Mouse (Mus musculus): ENCODE results near the gene Zrsr2. TPM values are rescaled to one million over a fixed set of nuclear protein-coding genes. Genes with fewer than 3 reads are reported as not detected.

The Zrsr2 gene
- polyA plus RNA-seq (2015; fragmentation: Nextera tagmentation; extraction: Ambion mirVana), result 62.2 and 62.4 TPM in 2 replicates

- Histone ChIP-seq H3K27ac (peak within 1 kb of the TSS; percentile 98), H3K36me3 (ENCODE audit: insufficient read depth, low read length) (peaks cover 5% of the 10 kb centered on the region; the same call in 1 of the 2 replicates), H3K4me3 (replicated peaks; ENCODE audit: low read depth, low read length) (peak within 1 kb of the TSS; percentile 66), H3K4me2 (ENCODE audit: low read length) (peak within 1 kb of the TSS; percentile 56), H3K4me1 (replicated peaks; ENCODE audit: insufficient read depth, low read length) (no peaks in the 10 kb centered on the region), H3K9ac (ENCODE audit: low read depth, low read length) (peak within 1 kb of the TSS; percentile 82), H3K27me3 (ENCODE audit: insufficient read depth, low read length) (no peaks in the 10 kb centered on the region), H3K9me3 (replicated peaks; ENCODE audit: low read length) (no peaks in the 10 kb centered on the region)
- peak; percentile 95 for ATAC-seq (replicated peaks; ENCODE audit: low FRiP score, low read depth)
- peak; percentile 96 for DNase-seq (ENCODE audit: low spot score)
- WGBS, result 36% methylated on average over 29 of the region's 29 CpGs
- no peak for TF ChIP-seq CTCF (IDR thresholded peaks at IDR 0.05; ENCODE audit: low read depth)
Observed at GRCm38 (mm10) chrX:163958467-163958875, at the start of gene Zrsr2. Gene Zrsr2 (minus strand): TSS chrX:163958661.

- no peaks in the 10 kb centered on the region for H3K27me3 ChIP-seq (ENCODE audit: insufficient read depth, low read length)
- no peaks in the 10 kb centered on the region for H3K4me1 ChIP-seq (replicated peaks; ENCODE audit: insufficient read depth, low read length)
- no peaks in the 10 kb centered on the region for H3K9me3 ChIP-seq (replicated peaks; ENCODE audit: low read length)
- H3K9ac ChIP-seq (ENCODE audit: low read depth, low read length), result no peak overlapping the region
- H3K27ac ChIP-seq, result no peak overlapping the region
- peak; percentile 80 for TF ChIP-seq CTCF (IDR thresholded peaks at IDR 0.05; ENCODE audit: low read depth)
- ATAC-seq (replicated peaks; ENCODE audit: low FRiP score, low read depth) (no peak), DNase-seq (ENCODE audit: low spot score) (peak; percentile 68)
- 34% methylated on average over 2 of the region's 2 CpGs for WGBS
- no peak overlapping the region for H3K4me2 ChIP-seq (ENCODE audit: low read length)
- H3K4me3 ChIP-seq (replicated peaks; ENCODE audit: low read depth, low read length), result no peak overlapping the region
- H3K36me3 ChIP-seq (ENCODE audit: insufficient read depth, low read length), result no peaks in the 10 kb centered on the region
Observed at GRCm38 (mm10) chrX:164004809-164005208, 46.3 kb upstream of the Zrsr2 start.

- Histone ChIP-seq H3K36me3 (ENCODE audit: insufficient read depth, low read length) (no peaks in the 10 kb centered on the region), H3K4me3 (replicated peaks; ENCODE audit: low read depth, low read length) (no peak overlapping the region), H3K4me2 (ENCODE audit: low read length) (no peak overlapping the region), H3K9ac (ENCODE audit: low read depth, low read length) (no peak overlapping the region), H3K4me1 (replicated peaks; ENCODE audit: insufficient read depth, low read length) (no peaks in the 10 kb centered on the region), H3K9me3 (replicated peaks; ENCODE audit: low read length) (no peaks in the 10 kb centered on the region), H3K27ac (no peak overlapping the region), H3K27me3 (ENCODE audit: insufficient read depth, low read length) (no peaks in the 10 kb centered on the region)
- ATAC-seq (replicated peaks; ENCODE audit: low FRiP score, low read depth) (no peak), DNase-seq (ENCODE audit: low spot score) (no peak)
- 77% methylated on average over 1 of the region's 1 CpGs for WGBS
- peak; percentile 48 for TF ChIP-seq CTCF (IDR thresholded peaks at IDR 0.05; ENCODE audit: low read depth)
Observed at GRCm38 (mm10) chrX:163999848-164000247, 41.4 kb upstream of the Zrsr2 start.

GRCm38 (mm10) chrX:163996754-163997153 lies 38.3 kb upstream of the Zrsr2 start:
- H3K36me3 ChIP-seq (ENCODE audit: insufficient read depth, low read length), result no peaks in the 10 kb centered on the region
- no peak for TF ChIP-seq CTCF (IDR thresholded peaks at IDR 0.05; ENCODE audit: low read depth)
- H3K9ac ChIP-seq (ENCODE audit: low read depth, low read length), result no peak overlapping the region
- H3K4me2 ChIP-seq (ENCODE audit: low read length), result no peak overlapping the region
- WGBS, result 88% methylated on average over 3 of the region's 3 CpGs
- H3K9me3 ChIP-seq (replicated peaks; ENCODE audit: low read length), result no peaks in the 10 kb centered on the region
- ATAC-seq (replicated peaks; ENCODE audit: low FRiP score, low read depth), result no peak
- no peak overlapping the region for H3K4me3 ChIP-seq (replicated peaks; ENCODE audit: low read depth, low read length)
- H3K27ac ChIP-seq, result no peak overlapping the region
- no peaks in the 10 kb centered on the region for H3K27me3 ChIP-seq (ENCODE audit: insufficient read depth, low read length)
- no peak for DNase-seq (ENCODE audit: low spot score)
- H3K4me1 ChIP-seq (replicated peaks; ENCODE audit: insufficient read depth, low read length), result no peaks in the 10 kb centered on the region

GRCm38 (mm10) chrX:163987718-163988374 lies 29.4 kb upstream of the Zrsr2 start:
- no peak overlapping the region for H3K4me2 ChIP-seq (ENCODE audit: low read length)
- ATAC-seq (replicated peaks; ENCODE audit: low FRiP score, low read depth), result no peak
- WGBS, result 62% methylated on average over 3 of the region's 3 CpGs
- no peaks in the 10 kb centered on the region for H3K27me3 ChIP-seq (ENCODE audit: insufficient read depth, low read length)
- H3K4me1 ChIP-seq (replicated peaks; ENCODE audit: insufficient read depth, low read length), result no peaks in the 10 kb centered on the region
- no peak overlapping the region for H3K9ac ChIP-seq (ENCODE audit: low read depth, low read length)
- H3K4me3 ChIP-seq (replicated peaks; ENCODE audit: low read depth, low read length), result no peak overlapping the region
- no peak overlapping the region for H3K27ac ChIP-seq
- DNase-seq (ENCODE audit: low spot score), result no peak
- no peaks in the 10 kb centered on the region for H3K36me3 ChIP-seq (ENCODE audit: insufficient read depth, low read length)
- H3K9me3 ChIP-seq (replicated peaks; ENCODE audit: low read length), result no peaks in the 10 kb centered on the region
- TF ChIP-seq CTCF (IDR thresholded peaks at IDR 0.05; ENCODE audit: low read depth), result no peak

- no peak overlapping the region for H3K4me3 ChIP-seq (replicated peaks; ENCODE audit: low read depth, low read length)
- H3K27me3 ChIP-seq (ENCODE audit: insufficient read depth, low read length), result no peaks in the 10 kb centered on the region
- WGBS, result 78% methylated on average over 6 of the region's 6 CpGs
- ATAC-seq (replicated peaks; ENCODE audit: low FRiP score, low read depth), result no peak
- H3K4me1 ChIP-seq (replicated peaks; ENCODE audit: insufficient read depth, low read length), result no peaks in the 10 kb centered on the region
- no peaks in the 10 kb centered on the region for H3K36me3 ChIP-seq (ENCODE audit: insufficient read depth, low read length)
- DNase-seq (ENCODE audit: low spot score), result no peak
- H3K27ac ChIP-seq, result no peak overlapping the region
- H3K9ac ChIP-seq (ENCODE audit: low read depth, low read length), result no peak overlapping the region
- H3K4me2 ChIP-seq (ENCODE audit: low read length), result no peak overlapping the region
- no peak for TF ChIP-seq CTCF (IDR thresholded peaks at IDR 0.05; ENCODE audit: low read depth)
- no peaks in the 10 kb centered on the region for H3K9me3 ChIP-seq (replicated peaks; ENCODE audit: low read length)
Observed at GRCm38 (mm10) chrX:163982129-163982528, 23.7 kb upstream of the Zrsr2 start.

Measured in kidney, postnatal 0 days (tissue).